Mouse (Mus musculus) MEL (cell line): Measurements from ENCODE around the gene Cyp27a1. TPM values are rescaled to one million over a fixed set of nuclear protein-coding genes. Genes with fewer than 3 reads are reported as not detected.

Experiments used
- DNase-seq: peaks from one replicate; pipeline ENCODE4 v3.0.0; 2011; ENCODE audit warnings: low read depth, low spot score
- H3K27ac ChIP-seq: 2 replicates; pipeline ENCODE4 v1.5.1; 2012; ENCODE audit warnings: low read depth, mild to moderate bottlenecking, control low read depth, low read length, moderate library complexity; ENCODE audit not compliant: control insufficient read depth
- H3K27me3 ChIP-seq, 2 experiments: fragments of 150-350 bp in 1 of 2; sonication (generic) in 1 of 2; 2 replicates each; pipeline ENCODE4 v1.6.1; 2012; ENCODE audit warnings: low read length in 2 of 2, mild to moderate bottlenecking in 2 of 2, improper control_type of control experiment in 1 of 2, moderate library complexity in 1 of 2; ENCODE audit not compliant: insufficient read depth in 2 of 2, control insufficient read depth in 1 of 2
- H3K36me3 ChIP-seq, 2 experiments: 2 replicates each; pipeline ENCODE4 v1.6.1; 2012 to 2014; ENCODE audit warnings: low read length in 2 of 2, improper control_type of control experiment in 1 of 2, inconsistent platforms in 1 of 2, mild to moderate bottlenecking in 1 of 2; ENCODE audit not compliant: insufficient read depth in 2 of 2, control insufficient read depth in 1 of 2
- H3K4me1 ChIP-seq, 2 experiments: fragments of 150-350 bp in 1 of 2; sonication (generic) in 1 of 2; 2 replicates each; pipeline ENCODE4 v1.6.1; 2012; ENCODE audit warnings: low read length in 2 of 2, improper control_type of control experiment in 1 of 2, mild to moderate bottlenecking in 1 of 2; ENCODE audit not compliant: insufficient read depth in 2 of 2, control insufficient read depth in 1 of 2
- H3K4me3 ChIP-seq, 2 experiments: fragments of 150-350 bp in 1 of 2; sonication (generic) in 1 of 2; 2 replicates each; pipeline ENCODE4 v1.5.1; 2012; ENCODE audit warnings: low read depth in 2 of 2, low read length in 2 of 2, mild to moderate bottlenecking in 2 of 2, moderate library complexity in 2 of 2, control low read depth in 1 of 2, improper control_type of control experiment in 1 of 2; ENCODE audit not compliant: control insufficient read depth in 1 of 2, insufficient read depth in 1 of 2
- H3K79me2 ChIP-seq: 2 replicates; pipeline ENCODE4 v1.6.1; 2012; ENCODE audit warnings: mild to moderate bottlenecking, low read length, moderate library complexity; ENCODE audit not compliant: control insufficient read depth, poor library complexity, insufficient read depth
- H3K9ac ChIP-seq: 2 replicates; pipeline ENCODE4 v1.6.1; 2012; ENCODE audit warnings: low read depth, mild to moderate bottlenecking, control low read depth, low read length, moderate library complexity; ENCODE audit not compliant: control insufficient read depth, poor library complexity, severe bottlenecking
- H3K9me3 ChIP-seq: fragments of 150-350 bp; sonication (generic); replicated peaks from 2 replicates; pipeline ENCODE4 v1.6.1; 2012; ENCODE audit warnings: mild to moderate bottlenecking, low read length, improper control_type of control experiment, moderate library complexity; ENCODE audit not compliant: insufficient read depth
- BHLHE40 ChIP-seq: IDR thresholded peaks from 2 replicates; pipeline ENCODE4 v1.6.1; 2012; ENCODE audit warnings: low read depth, mild to moderate bottlenecking, inconsistent platforms, low read length, improper control_type of control experiment, borderline replicate concordance
- CHD1 ChIP-seq: IDR thresholded peaks from 2 replicates; pipeline ENCODE4 v1.6.1; 2012; ENCODE audit warnings: low read depth, mild to moderate bottlenecking, inconsistent platforms, low read length, improper control_type of control experiment
- CHD2 ChIP-seq: IDR thresholded peaks from 2 replicates; pipeline ENCODE4 v1.6.1; 2011; ENCODE audit warnings: low read length, improper control_type of control experiment
- CTCF ChIP-seq, 3 experiments: IDR thresholded peaks in 2 of 3; conservative IDR thresholded peaks in 1 of 3; 2 replicates each; pipeline ENCODE4 v1.5.1; 2011 to 2012; ENCODE audit warnings: low read length in 3 of 3, low read depth in 2 of 3, mild to moderate bottlenecking in 2 of 3, improper control_type of control experiment in 1 of 3, inconsistent platforms in 1 of 3, mixed read lengths in 1 of 3, moderate library complexity in 1 of 3; ENCODE audit not compliant: control insufficient read depth in 1 of 3, insufficient read depth in 1 of 3, poor library complexity in 1 of 3, severe bottlenecking in 1 of 3
- E2F4 ChIP-seq: IDR thresholded peaks from 2 replicates; pipeline ENCODE4 v1.6.1; 2011; ENCODE audit warnings: low read depth, low read length, improper control_type of control experiment, borderline replicate concordance
- ELF1 ChIP-seq: IDR thresholded peaks from 2 replicates; pipeline ENCODE4 v1.6.1; 2014; ENCODE audit warnings: low read depth, mild to moderate bottlenecking, inconsistent platforms, low read length, improper control_type of control experiment, moderate library complexity
- ETS1 ChIP-seq: IDR thresholded peaks from 2 replicates; pipeline ENCODE4 v1.6.1; 2012; ENCODE audit warnings: low read depth, mild to moderate bottlenecking, inconsistent platforms, low read length, improper control_type of control experiment, moderate library complexity
- GABPA ChIP-seq: IDR thresholded peaks from 2 replicates; pipeline ENCODE4 v1.6.1; 2012; ENCODE audit warnings: low read depth, mild to moderate bottlenecking, inconsistent platforms, low read length, improper control_type of control experiment, moderate library complexity
- HCFC1 ChIP-seq: IDR thresholded peaks from 2 replicates; pipeline ENCODE4 v1.6.1; 2012; ENCODE audit warnings: low read depth, mild to moderate bottlenecking, inconsistent platforms, low read length, improper control_type of control experiment, moderate library complexity
- JUND ChIP-seq: IDR thresholded peaks from 2 replicates; pipeline ENCODE4 v1.6.1; 2011; ENCODE audit warnings: low read depth, mild to moderate bottlenecking, improper control_type of control experiment, low read length
- KAT2A ChIP-seq: conservative IDR thresholded peaks from 2 replicates; pipeline ENCODE4 v1.6.1; 2012; ENCODE audit warnings: low read depth, low read length, improper control_type of control experiment, inconsistent platforms
- MAFK ChIP-seq: IDR thresholded peaks from 2 replicates; pipeline ENCODE4 v1.6.1; 2011; ENCODE audit warnings: low read depth, mild to moderate bottlenecking, low read length, improper control_type of control experiment, borderline replicate concordance
- MAX ChIP-seq: IDR thresholded peaks from 2 replicates; pipeline ENCODE4 v1.6.1; 2011; ENCODE audit warnings: low read length, improper control_type of control experiment
- MAZ ChIP-seq: IDR thresholded peaks from 2 replicates; pipeline ENCODE4 v1.6.1; 2012; ENCODE audit warnings: low read depth, mild to moderate bottlenecking, inconsistent platforms, low read length, improper control_type of control experiment
- MEF2A ChIP-seq: IDR thresholded peaks from 2 replicates; pipeline ENCODE4 v1.6.1; 2014; ENCODE audit warnings: low read depth, mild to moderate bottlenecking, inconsistent platforms, low read length, improper control_type of control experiment; ENCODE audit not compliant: poor library complexity, insufficient replicate concordance, severe bottlenecking; ENCODE audit errors: extremely low read depth
- MXI1 ChIP-seq: IDR thresholded peaks from 2 replicates; pipeline ENCODE4 v1.6.1; 2011; ENCODE audit warnings: mild to moderate bottlenecking, low read depth, low read length, improper control_type of control experiment
- MYB ChIP-seq: IDR thresholded peaks from 2 replicates; pipeline ENCODE4 v1.6.1; 2011; ENCODE audit warnings: mild to moderate bottlenecking, low read depth, low read length, improper control_type of control experiment
- MYC ChIP-seq: IDR thresholded peaks from 2 replicates; pipeline ENCODE4 v1.6.1; 2011; ENCODE audit warnings: low read depth, mild to moderate bottlenecking, low read length, improper control_type of control experiment, moderate library complexity
- NELFE ChIP-seq: IDR thresholded peaks from 2 replicates; pipeline ENCODE4 v1.6.1; 2011; ENCODE audit warnings: low read depth, low read length, improper control_type of control experiment
- NRF1 ChIP-seq: IDR thresholded peaks from 2 replicates; pipeline ENCODE4 v1.6.1; 2014; ENCODE audit warnings: low read depth, mild to moderate bottlenecking, inconsistent platforms, low read length, improper control_type of control experiment, moderate library complexity; ENCODE audit not compliant: poor library complexity, insufficient read depth, severe bottlenecking
- POLR2A ChIP-seq, 2 experiments: IDR thresholded peaks; 2 replicates each; pipeline ENCODE4 v1.6.1; 2011 to 2012; ENCODE audit warnings: low read length in 2 of 2, mild to moderate bottlenecking in 2 of 2, control low read depth in 1 of 2, improper control_type of control experiment in 1 of 2, low read depth in 1 of 2, moderate library complexity in 1 of 2; ENCODE audit not compliant: control insufficient read depth in 1 of 2, insufficient read depth in 1 of 2, poor library complexity in 1 of 2
- POLR2AphosphoS2 ChIP-seq: IDR thresholded peaks from 2 replicates; pipeline ENCODE4 v1.6.1; 2011; ENCODE audit warnings: low read length, improper control_type of control experiment
- POLR2AphosphoS5 ChIP-seq: IDR thresholded peaks from 2 replicates; pipeline ENCODE4 v1.6.1; 2012; ENCODE audit warnings: low read depth, borderline replicate concordance, mild to moderate bottlenecking, inconsistent platforms, low read length, moderate library complexity, mixed read lengths
- RAD21 ChIP-seq: IDR thresholded peaks from 2 replicates; pipeline ENCODE4 v1.6.1; 2011; ENCODE audit warnings: mild to moderate bottlenecking, low read depth, low read length, improper control_type of control experiment
- RCOR1 ChIP-seq: IDR thresholded peaks from 2 replicates; pipeline ENCODE4 v1.6.1; 2012; ENCODE audit warnings: low read depth, mild to moderate bottlenecking, inconsistent platforms, low read length, improper control_type of control experiment
- SIN3A ChIP-seq: IDR thresholded peaks from 2 replicates; pipeline ENCODE4 v1.6.1; 2012; ENCODE audit warnings: low read length, improper control_type of control experiment, inconsistent platforms
- SMC3 ChIP-seq: IDR thresholded peaks from 2 replicates; pipeline ENCODE4 v1.6.1; 2011; ENCODE audit warnings: low read depth, low read length, improper control_type of control experiment
- UBTF ChIP-seq: IDR thresholded peaks from 2 replicates; pipeline ENCODE4 v1.6.1; 2012; ENCODE audit warnings: low read depth, mild to moderate bottlenecking, inconsistent platforms, low read length, improper control_type of control experiment, moderate library complexity, borderline replicate concordance; ENCODE audit not compliant: insufficient read depth
- USF1 ChIP-seq: IDR thresholded peaks from 2 replicates; pipeline ENCODE4 v1.6.1; 2014; ENCODE audit warnings: low read depth, mild to moderate bottlenecking, inconsistent platforms, low read length, improper control_type of control experiment, moderate library complexity
- USF2 ChIP-seq, 2 experiments: IDR thresholded peaks; 2 replicates each; pipeline ENCODE4 v1.6.1; 2011 to 2012; ENCODE audit warnings: improper control_type of control experiment in 2 of 2, low read length in 2 of 2, borderline replicate concordance in 1 of 2, inconsistent platforms in 1 of 2, low read depth in 1 of 2, mild to moderate bottlenecking in 1 of 2; ENCODE audit not compliant: insufficient read depth in 1 of 2
- ZC3H11A ChIP-seq: IDR thresholded peaks from 2 replicates; pipeline ENCODE4 v1.6.1; 2012; ENCODE audit warnings: low read depth, mild to moderate bottlenecking, inconsistent platforms, low read length, improper control_type of control experiment
- ZMIZ1 ChIP-seq: IDR thresholded peaks from 2 replicates; pipeline ENCODE4 v1.6.1; 2012; ENCODE audit warnings: low read depth, mild to moderate bottlenecking, inconsistent platforms, low read length, improper control_type of control experiment, moderate library complexity
- ZNF384 ChIP-seq: IDR thresholded peaks from 2 replicates; pipeline ENCODE4 v1.6.1; 2012; ENCODE audit warnings: low read depth, mild to moderate bottlenecking, inconsistent platforms, low read length, improper control_type of control experiment
- polyA plus RNA-seq, 2 experiments: library from polyadenylated mRNA; stranded (reverse) in 1 of 2; unstranded in 1 of 2; fragments of >175 nt in 1 of 2; fragments of >200 nt in 1 of 2; gene quantifications; 2 replicates each; pipeline versions ENCODE4 v1.2.1 to v1.2.4; 2012; ENCODE audit warnings: low replicate concordance in 2 of 2, low read depth in 1 of 2; ENCODE audit not compliant: insufficient read length in 2 of 2, insufficient read depth in 1 of 2, missing spikeins in 1 of 2
- total RNA-seq: library from RNA; depleted of rRNA; stranded (reverse); fragments of 300-350 nt; gene quantifications from 2 replicates; pipeline ENCODE4 v1.2.3, GENCODE M21; 2012

The Cyp27a1 gene
- total and polyA plus RNA-seq, 3 experiments: not detected

DNA sequence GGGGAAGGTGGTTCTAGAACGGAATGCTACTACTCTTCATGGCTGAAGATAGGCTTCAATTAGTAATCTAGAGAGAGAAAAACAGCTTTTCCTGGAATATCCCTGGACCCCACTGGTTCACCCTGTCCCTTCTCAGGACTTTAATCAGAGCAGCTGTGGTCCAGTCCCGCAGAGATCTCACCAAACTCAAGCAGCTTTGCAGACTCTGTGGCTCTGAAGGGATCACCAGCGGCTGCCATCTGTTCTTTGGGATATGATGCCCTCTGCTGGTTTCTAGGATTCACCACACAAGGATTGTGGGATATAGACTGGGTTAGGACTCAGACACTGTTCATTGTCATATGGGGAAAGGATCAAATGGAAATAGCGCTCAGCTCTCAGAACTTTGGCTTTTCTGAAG lies 46.4 kb downstream of the Cyp27a1 start:
- Histone ChIP-seq H3K9ac (no peak overlapping the region), H3K9me3 (no peaks in the 10 kb centered on the region), H3K36me3 (no peaks in the 10 kb centered on the region), H3K4me1 (no peaks in the 10 kb centered on the region), H3K4me3 (no peak overlapping the region), H3K27me3 (peaks cover 0 to 7% of the 10 kb centered on the region in 2 experiments; a peak in 3 of 4 replicates), H3K79me2 (no peaks in the 10 kb centered on the region), H3K27ac (no peak overlapping the region)
- DNase-seq: peak; percentile 32
- TF ChIP-seq ZNF384: 0 out of 2 replicates have a peak, but pooled peaks have one; percentile 8
- TF ChIP-seq JUND: no peak
- no peak for TF ChIP-seq KAT2A
- TF ChIP-seq RCOR1: no peak
- no peak for TF ChIP-seq MAZ
- no peak for TF ChIP-seq NELFE
- no peak for TF ChIP-seq POLR2AphosphoS2
- TF ChIP-seq ETS1: no peak
- no peak for TF ChIP-seq USF2 (IDR thresholded peaks at IDR 0.05; ENCODE audit: borderline replicate concordance in 1 of 2, insufficient read depth in 1 of 2, low read depth in 1 of 2, low read length in 2 of 2)
- TF ChIP-seq MAX: no peak
- no peak for TF ChIP-seq MAFK
- TF ChIP-seq CHD2: no peak
- peak; percentile 63 for TF ChIP-seq SMC3
- TF ChIP-seq NRF1: no peak
- no peak for TF ChIP-seq MYC
- TF ChIP-seq POLR2A (IDR thresholded peaks at IDR 0.05; ENCODE audit: control insufficient read depth in 1 of 2, insufficient read depth in 1 of 2, low read depth in 1 of 2, low read length in 2 of 2, poor library complexity in 1 of 2): no peak
- no peak for TF ChIP-seq USF1
- no peak for TF ChIP-seq MYB
- TF ChIP-seq POLR2AphosphoS5: no peak
- TF ChIP-seq SIN3A: no peak
- TF ChIP-seq ZMIZ1: no peak
- TF ChIP-seq MXI1: no peak
- TF ChIP-seq E2F4: no peak
- no peak for TF ChIP-seq BHLHE40
- no peak for TF ChIP-seq UBTF
- no peak for TF ChIP-seq ELF1
- peak; percentile 67 for TF ChIP-seq RAD21
- TF ChIP-seq CTCF (IDR thresholded peaks at IDR 0.05 in 2 of 3, conservative IDR thresholded peaks at IDR 0.05 in 1 of 3; ENCODE audit: control insufficient read depth in 1 of 3, insufficient read depth in 1 of 3, low read depth in 2 of 3, low read length in 3 of 3, poor library complexity in 1 of 3, severe bottlenecking in 1 of 3): peak; percentile 31 to 67 (median 45)
- peak; percentile 35 for TF ChIP-seq ZC3H11A
- no peak for TF ChIP-seq HCFC1
- TF ChIP-seq GABPA: no peak
- TF ChIP-seq MEF2A: no peak
- no peak for TF ChIP-seq CHD1
